Mouse (Mus musculus) CH12.LX (cell line): ENCODE measurements around the gene Engase. TPM values are rescaled to one million over a fixed set of nuclear protein-coding genes. Genes with fewer than 3 reads are reported as not detected.

Source experiments
- DNase-seq: peaks from one replicate; pipeline ENCODE4 v3.0.0-alpha.2; 2013; ENCODE audit errors: extremely low read depth
- H3K27ac ChIP-seq: 2 replicates; pipeline ENCODE4 v1.5.1; 2012; ENCODE audit warnings: low read depth, mild to moderate bottlenecking, control low read depth, moderate library complexity; ENCODE audit not compliant: insufficient read depth
- H3K27me3 ChIP-seq: replicated peaks from 2 replicates; pipeline ENCODE3; 2012; ENCODE audit warnings: inconsistent platforms
- H3K36me3 ChIP-seq, 2 experiments: replicated peaks in 1 of 2; 2 replicates each; pipeline versions ENCODE3 to v1.6.1; 2012; ENCODE audit warnings: inconsistent platforms in 1 of 2, low read length in 1 of 2, mild to moderate bottlenecking in 1 of 2, mixed read lengths in 1 of 2, moderate library complexity in 1 of 2; ENCODE audit not compliant: control insufficient read depth in 1 of 2, insufficient read depth in 1 of 2
- H3K4me1 ChIP-seq, 2 experiments: 2 replicates each; pipeline ENCODE4 v1.6.1; 2012; ENCODE audit warnings: inconsistent platforms in 1 of 2, moderate library complexity in 1 of 2; ENCODE audit not compliant: insufficient read depth in 2 of 2, control insufficient read depth in 1 of 2
- H3K4me2 ChIP-seq: 2 replicates; pipeline ENCODE4 v1.6.1; 2012; ENCODE audit warnings: low read depth, mild to moderate bottlenecking, control low read depth; ENCODE audit not compliant: poor library complexity, insufficient read depth, severe bottlenecking
- H3K4me3 ChIP-seq, 3 experiments: fragments of 150-350 bp in 1 of 3; sonication (generic) in 1 of 3; replicated peaks in 1 of 3; 2 replicates each; pipeline versions ENCODE3 to v1.5.1; 2011 to 2012; ENCODE audit warnings: low read depth in 2 of 3, low read length in 2 of 3, mild to moderate bottlenecking in 2 of 3, moderate library complexity in 2 of 3, control low read depth in 1 of 3, improper control_type of control experiment in 1 of 3, inconsistent platforms in 1 of 3, mixed read lengths in 1 of 3; ENCODE audit not compliant: poor library complexity in 1 of 3
- H3K79me2 ChIP-seq: replicated peaks from 2 replicates; pipeline ENCODE4 v1.6.1; 2012; ENCODE audit warnings: mild to moderate bottlenecking, moderate library complexity; ENCODE audit not compliant: control insufficient read depth, poor library complexity, insufficient read depth, severe bottlenecking; ENCODE audit errors: extremely low read depth
- H3K9ac ChIP-seq: 2 replicates; pipeline ENCODE4 v1.6.1; 2012; ENCODE audit warnings: low read depth, mild to moderate bottlenecking, control low read depth, moderate library complexity; ENCODE audit not compliant: insufficient read depth
- H3K9me3 ChIP-seq: replicated peaks from 2 replicates; pipeline ENCODE3; 2012; ENCODE audit warnings: low read length, inconsistent platforms, mixed read lengths
- BHLHE40 ChIP-seq: IDR thresholded peaks from 2 replicates; pipeline ENCODE4 v1.6.1; 2011; ENCODE audit warnings: mild to moderate bottlenecking, low read depth, low read length, improper control_type of control experiment
- CHD1 ChIP-seq: IDR thresholded peaks from 2 replicates; pipeline ENCODE4 v1.6.1; 2012; ENCODE audit warnings: low read depth, low read length, improper control_type of control experiment, inconsistent platforms
- E2F4 ChIP-seq: IDR thresholded peaks from 2 replicates; pipeline ENCODE4 v1.6.1; 2011; ENCODE audit warnings: low read depth, low read length, improper control_type of control experiment; ENCODE audit not compliant: insufficient replicate concordance
- ELF1 ChIP-seq: IDR thresholded peaks from 2 replicates; pipeline ENCODE4 v1.6.1; 2014; ENCODE audit warnings: low read depth, mild to moderate bottlenecking, inconsistent platforms, low read length, improper control_type of control experiment
- EP300 ChIP-seq: IDR thresholded peaks from 2 replicates; pipeline ENCODE4 v1.6.1; 2011; ENCODE audit warnings: low read length, improper control_type of control experiment
- ETS1 ChIP-seq: conservative IDR thresholded peaks from 2 replicates; pipeline ENCODE4 v1.6.1; 2012; ENCODE audit warnings: low read depth, mild to moderate bottlenecking, inconsistent platforms, low read length, improper control_type of control experiment, moderate library complexity
- GABPA ChIP-seq: IDR thresholded peaks from 2 replicates; pipeline ENCODE4 v1.6.1; 2012; ENCODE audit warnings: low read depth, low read length, improper control_type of control experiment, inconsistent platforms; ENCODE audit not compliant: insufficient replicate concordance
- HCFC1 ChIP-seq: IDR thresholded peaks from 2 replicates; pipeline ENCODE4 v1.6.1; 2012; ENCODE audit warnings: low read depth, mild to moderate bottlenecking, inconsistent platforms, low read length, improper control_type of control experiment
- MAX ChIP-seq: IDR thresholded peaks from 2 replicates; pipeline ENCODE4 v1.6.1; 2011; ENCODE audit warnings: low read length, improper control_type of control experiment
- MXI1 ChIP-seq: IDR thresholded peaks from 2 replicates; pipeline ENCODE4 v1.6.1; 2011; ENCODE audit warnings: mild to moderate bottlenecking, low read depth, low read length, improper control_type of control experiment
- NELFE ChIP-seq: IDR thresholded peaks from 2 replicates; pipeline ENCODE4 v1.6.1; 2011; ENCODE audit warnings: low read depth, low read length, improper control_type of control experiment
- NRF1 ChIP-seq: IDR thresholded peaks from 2 replicates; pipeline ENCODE4 v1.6.1; 2014; ENCODE audit warnings: low read depth, mild to moderate bottlenecking, inconsistent platforms, low read length, improper control_type of control experiment, moderate library complexity
- PAX5 ChIP-seq: IDR thresholded peaks from 2 replicates; pipeline ENCODE4 v1.6.1; 2012; ENCODE audit warnings: low read length, inconsistent platforms, mixed read lengths
- POLR2A ChIP-seq: IDR thresholded peaks from 2 replicates; pipeline ENCODE4 v1.6.1; 2011; ENCODE audit warnings: low read depth, mild to moderate bottlenecking, improper control_type of control experiment, low read length
- POLR2AphosphoS2 ChIP-seq: IDR thresholded peaks from 2 replicates; pipeline ENCODE4 v1.6.1; 2011; ENCODE audit warnings: low read depth, low read length, improper control_type of control experiment
- RAD21 ChIP-seq: IDR thresholded peaks from 2 replicates; pipeline ENCODE4 v1.6.1; 2011; ENCODE audit warnings: low read depth, mild to moderate bottlenecking, low read length, improper control_type of control experiment, moderate library complexity
- SMC3 ChIP-seq: IDR thresholded peaks from 2 replicates; pipeline ENCODE4 v1.6.1; 2011; ENCODE audit warnings: low read depth, low read length, improper control_type of control experiment
- TBP ChIP-seq: conservative IDR thresholded peaks from 2 replicates; pipeline ENCODE4 v1.6.1; 2011; ENCODE audit warnings: low read depth, low read length, improper control_type of control experiment
- TCF12 ChIP-seq: IDR thresholded peaks from 2 replicates; pipeline ENCODE4 v1.6.1; 2014; ENCODE audit warnings: low read depth, mild to moderate bottlenecking, inconsistent platforms, low read length, improper control_type of control experiment
- UBTF ChIP-seq: IDR thresholded peaks from 2 replicates; pipeline ENCODE4 v1.6.1; 2012; ENCODE audit warnings: low read depth, mild to moderate bottlenecking, inconsistent platforms, low read length, improper control_type of control experiment, moderate library complexity
- USF1 ChIP-seq: IDR thresholded peaks from 2 replicates; pipeline ENCODE4 v1.6.1; 2014; ENCODE audit warnings: low read depth, mild to moderate bottlenecking, inconsistent platforms, low read length, improper control_type of control experiment
- ZMIZ1 ChIP-seq: IDR thresholded peaks from 2 replicates; pipeline ENCODE4 v1.6.1; 2012; ENCODE audit warnings: low read depth, mild to moderate bottlenecking, inconsistent platforms, low read length, improper control_type of control experiment
- ZNF384 ChIP-seq: IDR thresholded peaks from 2 replicates; pipeline ENCODE4 v1.6.1; 2012; ENCODE audit warnings: low read depth, low read length, improper control_type of control experiment, inconsistent platforms
- dilution Hi-C: fragments of 300-500 bp; cut with MboI; formaldehyde crosslinking; loops from 2 replicates; pipeline ENCODE4 v1.14.3; 2020; ENCODE audit warnings: low sequenced_read_pairs; ENCODE audit not compliant: extremely low pct_unique_long_range_greater_than_20kb, extremely low pct_ligation_motif_present
- in situ Hi-C: fragments of 300-500 bp; cut with MboI; formaldehyde crosslinking; loops from 3 replicates; pipeline ENCODE4 v1.14.3; 2019; ENCODE audit warnings: low sequenced_read_pairs, low pct_ligation_motif_present, low pct_unique_long_range_greater_than_20kb, mixed read lengths
- polyA plus RNA-seq: library from polyadenylated mRNA; unstranded; fragments of >175 nt; gene quantifications from 2 replicates; pipeline ENCODE4 v1.2.1, GENCODE M21; 2012; ENCODE audit warnings: low read depth; ENCODE audit not compliant: insufficient read length
- total RNA-seq, 2 experiments: library from RNA; depleted of rRNA; stranded (reverse); fragments of 300-350 nt in 1 of 2; fragments of >200 nt in 1 of 2; gene quantifications; 2 replicates each; pipeline ENCODE4 v1.2.3; 2012 to 2014

Gene Engase
- total and polyA plus RNA-seq, 3 experiments, result 7.0 to 12.1 (median 9.7) TPM

DNA sequence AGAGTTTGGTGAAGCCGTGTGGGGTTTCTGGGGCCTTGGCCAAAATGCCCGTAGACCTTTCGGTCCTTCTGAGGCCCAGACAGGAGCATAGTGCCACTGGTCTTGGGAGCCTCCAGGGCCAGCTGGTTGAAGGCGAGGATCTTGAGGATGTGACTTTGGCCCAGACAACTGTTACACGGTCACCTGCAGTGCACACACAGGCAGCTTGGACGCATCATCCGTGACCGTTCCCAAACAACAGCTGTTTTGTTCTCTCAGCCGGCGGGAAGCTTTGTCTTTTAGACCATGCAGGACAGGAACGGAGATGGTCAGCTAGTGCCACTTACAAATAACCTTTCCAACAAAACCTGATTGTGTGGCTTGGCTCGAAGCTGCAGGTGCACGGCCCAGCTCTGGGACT, 5.0 kb upstream of the Engase start:
- Histone ChIP-seq H3K27ac (no peak overlapping the region), H3K27me3 (peaks cover 75% of the 10 kb centered on the region), H3K9ac (no peak overlapping the region), H3K4me3 (no peak overlapping the region), H3K4me2 (no peak overlapping the region), H3K36me3 (no peaks in the 10 kb centered on the region), H3K4me1 (peaks cover 0 to 3% of the 10 kb centered on the region in 2 experiments; a peak in 2 of 4 replicates), H3K9me3 (no peaks in the 10 kb centered on the region), H3K79me2 (no peaks in the 10 kb centered on the region)
- dilution Hi-C loops (no loop called here), in situ Hi-C loops (no loop called here)
- TF ChIP-seq CHD1 (no peak), POLR2AphosphoS2 (no peak), EP300 (no peak), ZMIZ1 (no peak), E2F4 (no peak)
- DNase-seq, result no peak

DNA sequence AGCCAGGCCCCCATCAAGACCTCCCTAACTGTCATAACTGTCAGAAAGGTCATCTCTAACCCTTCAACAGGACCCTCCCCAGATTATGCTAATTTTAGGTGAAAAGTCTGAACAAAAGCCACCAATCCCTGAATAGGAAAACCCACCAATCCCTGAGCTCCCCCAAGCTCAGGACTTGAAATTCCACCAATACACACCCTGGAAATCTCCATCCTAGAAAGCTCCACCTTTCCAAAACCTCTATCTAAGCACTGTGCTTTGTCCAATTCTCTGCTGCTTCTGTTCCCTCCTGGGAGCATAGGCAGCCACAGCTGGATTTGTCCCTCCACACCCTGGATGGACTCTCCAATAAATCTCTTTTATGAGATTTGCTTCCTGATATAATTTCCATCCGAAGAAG, 3.5 kb upstream of the Engase start:
- no peak overlapping the region for H3K9ac ChIP-seq
- DNase-seq, result no peak
- no peak overlapping the region for H3K4me3 ChIP-seq
- H3K27me3 ChIP-seq, result peaks cover 64% of the 10 kb centered on the region
- peaks cover 0 to 11% of the 10 kb centered on the region in 2 experiments; a peak in 2 of 4 replicates for H3K4me1 ChIP-seq
- no peak overlapping the region for H3K4me2 ChIP-seq
- H3K36me3 ChIP-seq, result no peaks in the 10 kb centered on the region
- dilution Hi-C loops (no loop called here), in situ Hi-C loops (no loop called here)
- no peak overlapping the region for H3K27ac ChIP-seq
- no peaks in the 10 kb centered on the region for H3K9me3 ChIP-seq
- no peaks in the 10 kb centered on the region for H3K79me2 ChIP-seq
- TF ChIP-seq POLR2A, result no peak

DNA sequence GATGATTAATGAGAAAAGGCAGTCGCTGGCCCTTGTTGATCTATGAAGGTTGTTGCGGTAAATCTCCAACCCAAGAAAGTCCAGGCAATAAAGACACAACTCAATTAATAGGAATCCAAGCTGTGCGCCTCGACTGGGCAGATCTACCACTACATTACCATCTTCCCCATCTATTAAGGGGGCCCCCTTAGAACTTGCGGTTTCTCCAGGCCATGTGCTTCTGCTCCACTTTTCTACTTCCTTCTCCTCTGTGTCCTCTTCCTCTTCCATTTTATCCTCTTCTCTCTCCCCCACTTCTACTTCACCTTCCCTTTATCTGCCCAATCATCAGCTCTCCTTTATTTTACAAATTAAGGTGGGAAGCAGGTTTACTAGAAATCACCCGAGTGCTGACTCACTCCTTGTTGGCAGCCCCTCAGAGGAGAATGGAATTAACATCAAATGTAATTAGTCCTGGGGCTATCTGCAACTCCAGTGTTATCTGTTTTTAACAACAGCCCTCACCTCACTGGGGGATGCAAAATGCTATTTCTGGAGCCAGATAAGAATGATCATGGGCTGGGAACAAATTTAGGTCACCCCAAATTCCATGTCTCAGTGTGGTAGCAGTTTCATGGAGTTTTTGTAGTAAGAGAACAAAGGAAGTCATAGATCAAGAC, 2.7 kb upstream of the Engase start:
- no peaks in the 10 kb centered on the region for H3K79me2 ChIP-seq
- H3K27ac ChIP-seq, result no peak overlapping the region
- H3K9me3 ChIP-seq, result no peaks in the 10 kb centered on the region
- peaks cover 59% of the 10 kb centered on the region for H3K27me3 ChIP-seq
- peaks cover 0 to 11% of the 10 kb centered on the region in 2 experiments; a peak in 2 of 4 replicates for H3K4me1 ChIP-seq
- no peak overlapping the region for H3K4me2 ChIP-seq
- TF ChIP-seq ZNF384, result no peak
- TF ChIP-seq MAX, result no peak
- TF ChIP-seq CHD1, result no peak
- no peak for TF ChIP-seq ETS1
- TF ChIP-seq NRF1, result no peak
- no peak for TF ChIP-seq HCFC1
- TF ChIP-seq BHLHE40, result no peak
- TF ChIP-seq ELF1, result no peak
- no peak for TF ChIP-seq PAX5
- no peak for TF ChIP-seq TCF12
- TF ChIP-seq SMC3, result no peak
- no peak for TF ChIP-seq GABPA
- TF ChIP-seq E2F4, result no peak
- no peak for TF ChIP-seq NELFE
- no peak for TF ChIP-seq TBP
- TF ChIP-seq POLR2A, result no peak
- TF ChIP-seq UBTF, result no peak
- TF ChIP-seq USF1, result no peak
- TF ChIP-seq MXI1, result no peak
- TF ChIP-seq RAD21, result no peak
- H3K36me3 ChIP-seq, result peaks cover 0 to 3% of the 10 kb centered on the region in 2 experiments
- no peak overlapping the region for H3K9ac ChIP-seq
- no peak for DNase-seq
- dilution Hi-C loops (no loop called here), in situ Hi-C loops (no loop called here)
- H3K4me3 ChIP-seq, result no peak overlapping the region
